ENCODE assay signal across 9 mouse cellular contexts in genomic region chr5:139909710-139910550, GRCm38 (mm10). TPM values are rescaled to one million over a fixed set of nuclear protein-coding genes. Genes with fewer than 3 reads are reported as not detected.
DNase-seq lines count a peak whose midpoint lies in the region; ATAC-seq lines count a peak whose summit lies in the region.
"Had no signal": no experiment of that assay in that cellular context is flagged by ENCODE, and none has a peak within 500 bp of the region (broad histone marks: within the 10 kb centered on the region; RNA-seq: fewer than 3 reads in every experiment).

No protein-coding gene starts in this region.

- intact Hi-C loops in left cerebral cortex, postnatal 36 days (cut with DNase I) = loop anchor here (5.0 kb wide), 1 partner anchor 382 kb away; no protein-coding TSS in a partner anchor

- H3K27ac ChIP-seq in liver, embryonic 13.5 days = no peak overlapping the region

- WGBS in liver, embryonic 13.5 days (ENCODE audit: insufficient replicate concordance) = 3% methylated on average over 29 of the region's 29 CpGs

- no peak overlapping the region for H3K9ac ChIP-seq in liver, embryonic 13.5 days

- peak overlapping the region; percentile 32; the same call in 1 of the 2 replicates for H3K4me2 ChIP-seq in liver, embryonic 13.5 days

- ATAC-seq in liver, embryonic 13.5 days (ENCODE audit: low read depth) = no peak
- no peak for ATAC-seq in frontal cortex, adult (ENCODE audit: low TSS enrichment)

- no peak overlapping the region; the same call in 1 of the 2 replicates for H3K4me3 ChIP-seq in liver, embryonic 13.5 days (replicated peaks)

- H3K36me3 ChIP-seq in liver, embryonic 13.5 days = no peaks in the 10 kb centered on the region

- peak; percentile 60 for DNase-seq in embryo, embryonic 11 days
- DNase-seq in embryo, embryonic 10.5 days (ENCODE audit: low spot score) = no peak
- DNase-seq in R1 (ENCODE audit: low read depth, low spot score) = peak; percentile 27
- peak; percentile 27 for DNase-seq in heart, postnatal 4 days
- no peak for DNase-seq in liver, embryonic 13.5 days
- peak; percentile 76 for DNase-seq in retina, embryonic 14.5 days (ENCODE audit: low spot score)
- DNase-seq in left cerebral cortex, postnatal 36 days (ENCODE audit: low spot score in 2 of 2) = no peak

- H3K4me1 ChIP-seq in liver, embryonic 13.5 days (replicated peaks) = peaks cover 24% of the 10 kb centered on the region

- peaks cover 100% of the 10 kb centered on the region for H3K27me3 ChIP-seq in liver, embryonic 13.5 days

- no peaks in the 10 kb centered on the region for H3K9me3 ChIP-seq in liver, embryonic 13.5 days (replicated peaks)

RNA-seq across cellular contexts. Expression of gene Elfn1, which starts 2.2 kb away (rescaled TPM):
- total RNA-seq in heart, postnatal 4 days (2021) = under 1 TPM; 0.65 to 0.81 TPM
- polyA plus RNA-seq in liver, embryonic 13.5 days (2015; fragmentation: Nextera tagmentation; extraction: Ambion mirVana) = 0.03 and 0.06 TPM in 2 replicates
- total RNA-seq in left cerebral cortex, postnatal 36 days (2021) = 10 to 100 TPM; 32.8 to 34.6 TPM
- total RNA-seq: neutrophil, adult 5-6 weeks had no signal

Comparison
In these comparisons a context has a peak if more than half of its experiments do, and no peak if none do; other contexts are left out.
1. DNase-seq: peak in embryo, embryonic 11 days (single experiment), R1 (single experiment), heart, postnatal 4 days (single experiment) and retina, embryonic 14.5 days (single experiment); none in embryo, embryonic 10.5 days (single experiment), liver, embryonic 13.5 days (single experiment) and left cerebral cortex, postnatal 36 days (0 of 2).
2. RNA of gene Elfn1, which starts 2.2 kb away (total RNA-seq): 32.8 to 34.6 TPM in left cerebral cortex, postnatal 36 days; 0.65 to 0.81 TPM in heart, postnatal 4 days; every median in the first group is over 10 times any median in the second.